Mouse (Mus musculus) liver, embryonic 16.5 days (tissue): ENCODE results near the gene Ddx39. TPM values are rescaled to one million over a fixed set of nuclear protein-coding genes. Genes with fewer than 3 reads are reported as not detected.

Source experiments
- ATAC-seq: fragments of 200-750 bp; cut with Nextera tagmentation; 2 replicates; pipeline ENCODE4 v1.8.0; 2017; ENCODE audit warnings: low read depth, mild to moderate bottlenecking, moderate number of reproducible peaks, moderate library complexity
- H3K27ac ChIP-seq: fragments of 300-500 bp; sonication (generic); 2 replicates; pipeline ENCODE4 v1.5.1; 2014; ENCODE audit warnings: mild to moderate bottlenecking, low read length
- H3K27me3 ChIP-seq: fragments of 300-500 bp; sonication (generic); 2 replicates; pipeline ENCODE4 v1.6.1; 2014; ENCODE audit warnings: low read depth, low read length, mixed read lengths; ENCODE audit not compliant: control insufficient read depth, insufficient read depth
- H3K36me3 ChIP-seq: fragments of 300-500 bp; sonication (generic); 2 replicates; pipeline ENCODE4 v1.6.1; 2014; ENCODE audit warnings: mild to moderate bottlenecking; ENCODE audit not compliant: control insufficient read depth, insufficient read depth
- H3K4me1 ChIP-seq: fragments of 300-500 bp; sonication (generic); 2 replicates; pipeline ENCODE4 v1.6.1; 2014; ENCODE audit warnings: low read depth, low read length, mixed read lengths; ENCODE audit not compliant: control insufficient read depth
- H3K4me2 ChIP-seq: fragments of 300-500 bp; sonication (generic); 2 replicates; pipeline ENCODE4 v1.6.1; 2014; ENCODE audit warnings: low read depth, low read length, mixed read lengths
- H3K4me3 ChIP-seq: fragments of 300-500 bp; sonication (generic); 2 replicates; pipeline ENCODE4 v1.5.1; 2014; ENCODE audit warnings: low read depth, mild to moderate bottlenecking, low read length
- H3K9ac ChIP-seq: fragments of 300-500 bp; sonication (generic); 2 replicates; pipeline ENCODE4 v1.6.1; 2014; ENCODE audit warnings: low read depth, low read length
- H3K9me3 ChIP-seq: fragments of 300-500 bp; sonication (generic); replicated peaks from 2 replicates; pipeline ENCODE4 v1.6.1; 2016; ENCODE audit warnings: low read length; ENCODE audit not compliant: control insufficient read depth
- WGBS: fragments of 180-500 bp; shearing (Covaris S2); extraction: QIAGEN DNeasy Blood & Tissue Kit; methylation state at CpG from one replicate; pipeline ENCODE4 v1.1.7; 2014; ENCODE audit not compliant: insufficient replicate concordance; 5-methylcytosine and 5-hydroxymethylcytosine counted together
- polyA plus RNA-seq: library from polyadenylated mRNA; unstranded; fragments of >200 nt; fragmentation: Nextera tagmentation; extraction: Ambion mirVana; gene quantifications from 2 replicates; pipeline ENCODE4 v1.2.1, GENCODE M21; 2015

The Ddx39 gene
- polyA plus RNA-seq, 1 experiment from 2014 or later = 149 TPM

DNA sequence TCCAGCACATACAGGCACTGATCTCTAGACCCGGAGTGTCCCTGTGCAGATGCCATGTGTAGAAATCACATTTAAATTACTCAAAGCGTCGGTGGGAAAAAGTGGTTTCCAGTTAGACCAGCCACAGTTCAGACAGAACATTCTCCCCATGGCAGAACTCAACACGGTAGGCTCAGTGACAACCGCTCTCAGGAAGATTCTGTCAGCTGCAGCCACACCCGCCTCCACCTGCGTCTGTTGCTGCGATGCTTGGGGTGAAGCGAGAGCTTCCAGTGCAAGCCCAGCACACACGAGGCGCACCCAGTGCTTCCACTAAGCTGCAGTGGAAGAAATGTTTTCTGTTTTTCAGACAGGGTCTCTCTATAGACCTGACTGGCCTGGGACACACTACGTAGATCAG, 35.1 kb upstream of the Ddx39 start:
- Histone ChIP-seq H3K27ac (no peak overlapping the region), H3K4me1 (no peaks in the 10 kb centered on the region; the same call in none of the 2 replicates), H3K9ac (no peak overlapping the region), H3K36me3 (peaks cover 27% of the 10 kb centered on the region), H3K4me3 (no peak overlapping the region), H3K4me2 (no peak overlapping the region), H3K9me3 (no peaks in the 10 kb centered on the region), H3K27me3 (no peaks in the 10 kb centered on the region)
- WGBS = 81% methylated on average over 12 of the region's 12 CpGs
- ATAC-seq = no peak

GRCm38 (mm10) chr8:83680603-83681002, 34.4 kb upstream of the Ddx39 start:
- Histone ChIP-seq H3K4me1 (no peaks in the 10 kb centered on the region; the same call in none of the 2 replicates), H3K9ac (no peak overlapping the region), H3K27ac (no peak overlapping the region), H3K4me3 (no peak overlapping the region), H3K27me3 (no peaks in the 10 kb centered on the region), H3K4me2 (no peak overlapping the region), H3K36me3 (peaks cover 27% of the 10 kb centered on the region), H3K9me3 (no peaks in the 10 kb centered on the region)
- 74% methylated on average over 5 of the region's 5 CpGs for WGBS
- no peak for ATAC-seq

DNA sequence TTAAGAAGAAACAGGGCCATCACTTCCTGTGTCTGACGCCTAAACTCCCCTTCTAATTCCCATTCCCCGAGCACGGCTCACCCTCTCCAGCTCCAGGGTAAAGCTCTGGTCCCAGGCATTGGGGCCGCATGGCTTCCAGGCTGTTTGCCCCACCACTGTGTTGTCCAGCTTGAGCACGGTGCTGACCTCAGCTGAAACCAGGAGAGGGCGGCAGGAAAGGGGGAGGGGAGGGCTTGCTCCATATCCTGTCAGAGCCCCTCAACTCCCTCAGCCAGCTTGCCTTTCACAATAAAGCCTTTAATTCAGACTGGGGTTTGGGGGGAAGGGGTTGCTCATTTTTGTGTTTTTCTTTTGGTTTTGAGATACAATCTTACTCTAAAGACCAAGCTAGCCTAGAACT, 33.9 kb upstream of the Ddx39 start:
- peak; percentile 47 for ATAC-seq

DNA sequence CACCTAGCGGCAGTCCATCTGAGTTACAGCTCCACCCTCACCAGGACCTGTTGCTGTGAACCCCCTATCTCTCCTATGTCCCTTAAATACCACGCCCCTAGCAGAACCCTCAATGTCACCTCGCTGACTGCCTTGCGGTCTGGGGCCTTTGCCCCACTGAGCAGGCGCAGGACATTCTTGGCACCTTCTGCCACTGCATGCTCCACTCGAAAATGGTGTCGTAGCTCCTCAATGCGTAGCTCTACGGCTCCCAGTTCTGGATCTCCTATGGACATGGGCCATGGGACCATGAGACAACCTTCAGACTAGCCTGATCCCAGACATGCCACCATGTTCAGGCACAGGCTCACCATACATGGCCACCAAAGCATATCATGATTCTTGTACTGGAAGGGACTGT, 30.5 kb upstream of the Ddx39 start:
- H3K9ac ChIP-seq = no peak overlapping the region
- no peak overlapping the region for H3K4me2 ChIP-seq
- no peak overlapping the region for H3K4me3 ChIP-seq
- no peak for ATAC-seq
- no peaks in the 10 kb centered on the region for H3K27me3 ChIP-seq
- H3K36me3 ChIP-seq = peaks cover 11% of the 10 kb centered on the region
- no peak overlapping the region for H3K27ac ChIP-seq
- WGBS = 78% methylated on average over 9 of the region's 9 CpGs
- no peaks in the 10 kb centered on the region; the same call in none of the 2 replicates for H3K4me1 ChIP-seq
- H3K9me3 ChIP-seq = no peaks in the 10 kb centered on the region

More for the DNA sequence above, 33.9 kb upstream of the Ddx39 start:
- H3K9ac ChIP-seq = no peak overlapping the region
- H3K4me2 ChIP-seq = no peak overlapping the region
- no peaks in the 10 kb centered on the region for H3K27me3 ChIP-seq
- H3K4me1 ChIP-seq = no peaks in the 10 kb centered on the region; the same call in none of the 2 replicates
- no peak overlapping the region for H3K4me3 ChIP-seq
- WGBS = 58% methylated on average over 6 of the region's 6 CpGs
- H3K36me3 ChIP-seq = peaks cover 27% of the 10 kb centered on the region
- no peaks in the 10 kb centered on the region for H3K9me3 ChIP-seq
- H3K27ac ChIP-seq = no peak overlapping the region

DNA sequence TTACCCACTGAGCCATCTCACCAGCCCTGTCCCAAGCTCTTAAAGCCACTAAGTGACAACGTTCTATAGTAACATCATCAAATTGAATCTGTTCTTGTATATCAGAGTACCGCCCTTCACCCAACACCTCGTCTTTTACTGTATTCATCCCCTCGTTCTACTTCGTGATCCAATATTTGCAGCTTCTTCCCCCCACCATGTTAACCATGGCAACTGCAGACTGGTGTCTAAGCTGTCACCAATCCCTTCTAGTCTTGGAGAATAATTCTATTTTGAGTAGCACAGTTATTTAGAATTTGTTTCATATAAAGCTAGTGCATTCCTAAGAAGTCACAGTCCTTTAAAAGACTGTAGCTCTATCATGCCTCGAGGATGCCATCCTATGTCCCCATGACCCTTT, 25.7 kb upstream of the Ddx39 start:
- Histone ChIP-seq H3K4me2 (peak overlapping the region; percentile 40; the same call in 1 of the 2 replicates), H3K9ac (no peak overlapping the region), H3K4me1 (peaks cover 6% of the 10 kb centered on the region), H3K36me3 (peaks cover 15% of the 10 kb centered on the region), H3K4me3 (no peak overlapping the region), H3K9me3 (no peaks in the 10 kb centered on the region), H3K27ac (no peak overlapping the region), H3K27me3 (no peaks in the 10 kb centered on the region)
- 81% methylated on average over 6 of the region's 6 CpGs for WGBS
- no peak for ATAC-seq

DNA sequence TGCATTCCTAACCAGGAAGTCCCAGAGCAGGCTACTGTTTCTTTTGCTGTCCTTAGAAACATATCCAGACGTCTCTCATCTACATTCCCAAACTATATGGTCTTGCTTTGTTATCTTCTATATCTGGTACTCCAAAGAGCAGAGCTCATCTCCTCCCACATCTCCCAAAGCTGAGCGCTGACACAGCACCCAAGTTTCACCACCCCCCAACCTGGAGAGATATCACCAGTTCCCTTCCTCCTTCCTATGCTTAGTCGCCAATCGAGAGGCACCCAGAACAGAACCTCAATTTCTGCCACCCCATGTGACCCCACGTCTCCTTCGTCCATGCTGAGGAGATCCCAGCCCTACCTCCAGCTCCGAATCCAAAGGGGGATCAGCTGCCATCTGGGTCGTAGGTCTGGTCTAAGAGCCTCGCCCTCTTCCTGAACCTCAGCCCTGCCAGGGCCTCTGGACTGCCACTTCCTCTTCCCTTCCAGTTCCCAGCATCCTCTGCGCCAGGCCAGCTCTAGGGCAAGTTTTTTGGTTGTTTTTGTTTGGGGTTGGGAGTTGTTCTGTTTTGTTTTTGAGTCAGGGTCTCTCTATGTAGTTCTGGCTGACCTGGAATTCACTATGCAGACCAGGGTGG, 21.3 kb upstream of the Ddx39 start:
- peak overlapping the region; percentile 30; the same call in 1 of the 2 replicates for H3K27ac ChIP-seq
- peak overlapping the region; percentile 30 for H3K4me2 ChIP-seq
- H3K9me3 ChIP-seq = no peaks in the 10 kb centered on the region
- H3K9ac ChIP-seq = no peak overlapping the region; the same call in 1 of the 2 replicates
- no peak for ATAC-seq
- peaks cover 29% of the 10 kb centered on the region for H3K4me1 ChIP-seq
- peak overlapping the region; percentile 14; the same call in 1 of the 2 replicates for H3K4me3 ChIP-seq
- WGBS = 25% methylated on average over 10 of the region's 10 CpGs
- H3K36me3 ChIP-seq = peaks cover 15% of the 10 kb centered on the region
- H3K27me3 ChIP-seq = no peaks in the 10 kb centered on the region

- peaks cover 15% of the 10 kb centered on the region for H3K36me3 ChIP-seq
- H3K4me1 ChIP-seq = peaks cover 33% of the 10 kb centered on the region
- no peaks in the 10 kb centered on the region for H3K9me3 ChIP-seq
- no peak overlapping the region for H3K9ac ChIP-seq
- no peak overlapping the region for H3K4me2 ChIP-seq
- ATAC-seq = no peak
- peak overlapping the region; percentile 30; the same call in 1 of the 2 replicates for H3K27ac ChIP-seq
- 56% methylated on average over 11 of the region's 11 CpGs for WGBS
- no peak overlapping the region for H3K4me3 ChIP-seq
- H3K27me3 ChIP-seq = no peaks in the 10 kb centered on the region
These were observed 20.4 kb upstream of the Ddx39 start for GRCm38 (mm10) chr8:83694369-83695160.

DNA sequence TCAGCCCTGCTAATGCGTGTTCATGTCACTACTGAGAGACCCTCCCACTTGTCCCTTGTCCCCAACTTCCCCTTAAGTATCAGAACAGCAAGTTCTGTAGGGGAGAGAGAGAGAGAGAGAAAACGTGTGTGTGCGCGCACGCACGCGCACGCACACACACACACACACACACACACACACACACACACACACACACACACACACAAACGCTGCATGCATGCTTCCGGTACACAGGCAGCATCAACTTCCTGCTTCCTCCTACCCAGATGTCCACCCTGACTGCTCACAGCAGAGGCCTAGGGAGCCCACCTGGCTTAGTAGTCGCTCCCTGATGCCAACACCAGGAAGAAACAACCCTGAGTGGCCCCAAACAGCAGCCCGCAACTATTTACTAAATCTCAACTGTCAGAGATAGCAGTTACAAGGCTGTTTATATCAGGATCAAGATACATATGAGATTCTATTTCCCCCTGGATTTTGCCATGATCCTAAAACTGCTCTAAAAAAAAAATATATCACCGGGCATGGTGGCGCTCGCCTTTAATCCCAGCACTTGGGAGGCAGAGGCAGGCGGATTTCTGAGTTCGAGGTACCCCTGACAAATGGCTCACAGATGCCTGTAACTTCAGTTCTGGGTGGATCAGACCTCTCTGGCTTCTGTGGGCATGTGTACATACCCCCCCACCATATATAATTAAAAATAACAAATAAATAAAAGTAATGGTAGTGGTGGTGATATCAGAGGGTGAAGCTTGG, 19.4 kb upstream of the Ddx39 start:
- H3K4me1 ChIP-seq = peaks cover 38% of the 10 kb centered on the region
- H3K4me2 ChIP-seq = no peak overlapping the region
- ATAC-seq = no peak
- H3K9ac ChIP-seq = no peak overlapping the region
- H3K27ac ChIP-seq = no peak overlapping the region
- H3K27me3 ChIP-seq = no peaks in the 10 kb centered on the region
- WGBS = 34% methylated on average over 17 of the region's 17 CpGs
- H3K4me3 ChIP-seq = no peak overlapping the region
- peaks cover 14% of the 10 kb centered on the region for H3K36me3 ChIP-seq
- H3K9me3 ChIP-seq = no peaks in the 10 kb centered on the region
